Mouse (Mus musculus): ENCODE measurements around the gene Daw1. TPM values are rescaled to one million over a fixed set of nuclear protein-coding genes. Genes with fewer than 3 reads are reported as not detected.

Gene Daw1
- 1 to 10 TPM in 1 of 2 experiments, under 1 TPM in 1; 0.49 to 1.2 TPM for total RNA-seq (2021)
- long read RNA-seq, experiment 1 = 0 reads
- long read RNA-seq, experiment 2 = 0 reads

DNA sequence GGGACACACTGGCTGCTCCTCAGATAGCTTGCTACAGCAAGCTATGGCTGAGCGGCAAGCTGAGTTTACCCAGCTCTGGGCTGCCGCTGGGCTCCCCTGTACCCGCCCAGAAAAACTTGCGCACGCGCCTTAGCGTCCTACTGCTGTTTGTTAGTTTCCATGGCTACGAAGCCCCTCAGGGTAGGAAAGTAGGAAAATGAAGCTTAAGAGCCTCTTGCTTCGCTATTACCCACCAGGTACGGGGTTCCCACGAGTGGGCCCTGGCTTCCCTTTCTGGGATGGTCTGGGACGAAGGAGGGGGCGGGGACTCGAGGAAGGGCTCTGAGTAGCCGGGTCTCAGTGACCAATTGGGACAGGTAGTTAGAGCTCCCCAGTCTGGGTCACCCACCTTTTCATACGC lies at the start of gene Daw1:
Daw1 (plus strand) TSS at position 150 of the 400 bp plus-strand sequence.
- H3K27ac ChIP-seq = no peak within 1 kb of the TSS; the same call in 1 of the 2 replicates
- H3K4me3 ChIP-seq = peak within 1 kb of the TSS; percentile 63
- DNase-seq (ENCODE audit: low spot score in 2 of 2) = peak; percentile 49 to 55
- no peak for TF ChIP-seq CTCF (conservative IDR thresholded peaks at IDR 0.05)

DNA sequence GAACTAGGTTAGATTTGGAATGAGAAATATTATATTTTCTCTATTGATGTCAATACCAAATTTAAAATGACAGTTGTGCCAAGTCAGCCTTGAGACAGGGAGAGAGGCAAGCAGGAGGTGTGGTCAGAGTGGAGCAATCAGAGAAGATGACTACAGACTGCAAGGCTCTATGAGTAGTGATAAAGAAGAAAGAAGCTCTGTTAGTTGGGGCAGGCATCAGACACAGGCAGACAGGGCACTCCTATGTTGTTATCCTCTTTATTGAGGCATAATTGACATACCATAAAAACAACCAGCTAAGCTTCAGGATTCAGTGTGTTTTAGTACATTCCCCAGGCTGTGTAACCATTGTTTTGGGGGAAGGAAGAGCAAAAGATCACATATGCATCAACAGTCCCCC lies 48.6 kb upstream of the Daw1 start:
- no peak overlapping the region for H3K27ac ChIP-seq
- DNase-seq (ENCODE audit: low spot score in 2 of 2) = no peak
- no peak overlapping the region for H3K4me3 ChIP-seq
- no peak for TF ChIP-seq CTCF (conservative IDR thresholded peaks at IDR 0.05)

DNA sequence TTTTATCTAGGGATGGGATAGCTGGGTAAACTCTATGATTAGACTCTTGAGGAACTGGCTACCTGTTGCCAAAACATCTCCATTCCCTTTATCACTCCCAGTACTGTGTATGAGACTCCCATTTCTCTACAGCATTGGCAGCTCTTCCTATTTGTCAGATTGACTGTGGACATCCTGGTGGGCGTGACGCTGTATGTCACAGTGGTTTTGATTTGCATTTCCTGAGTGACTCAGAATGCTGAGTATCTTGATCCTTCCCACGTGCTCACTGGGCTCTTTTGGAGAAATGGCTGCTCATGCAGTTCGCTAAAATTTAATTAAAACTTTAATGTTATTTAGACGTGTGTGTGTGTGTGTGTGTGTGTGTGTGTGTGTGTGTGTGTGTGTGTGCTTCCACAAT lies 47.8 kb upstream of the Daw1 start:
- no peak overlapping the region for H3K27ac ChIP-seq
- no peak for TF ChIP-seq CTCF (conservative IDR thresholded peaks at IDR 0.05)
- peak in 1 of 2 experiments; percentile 1 for DNase-seq (ENCODE audit: low spot score in 2 of 2)
- H3K4me3 ChIP-seq = no peak overlapping the region

DNA sequence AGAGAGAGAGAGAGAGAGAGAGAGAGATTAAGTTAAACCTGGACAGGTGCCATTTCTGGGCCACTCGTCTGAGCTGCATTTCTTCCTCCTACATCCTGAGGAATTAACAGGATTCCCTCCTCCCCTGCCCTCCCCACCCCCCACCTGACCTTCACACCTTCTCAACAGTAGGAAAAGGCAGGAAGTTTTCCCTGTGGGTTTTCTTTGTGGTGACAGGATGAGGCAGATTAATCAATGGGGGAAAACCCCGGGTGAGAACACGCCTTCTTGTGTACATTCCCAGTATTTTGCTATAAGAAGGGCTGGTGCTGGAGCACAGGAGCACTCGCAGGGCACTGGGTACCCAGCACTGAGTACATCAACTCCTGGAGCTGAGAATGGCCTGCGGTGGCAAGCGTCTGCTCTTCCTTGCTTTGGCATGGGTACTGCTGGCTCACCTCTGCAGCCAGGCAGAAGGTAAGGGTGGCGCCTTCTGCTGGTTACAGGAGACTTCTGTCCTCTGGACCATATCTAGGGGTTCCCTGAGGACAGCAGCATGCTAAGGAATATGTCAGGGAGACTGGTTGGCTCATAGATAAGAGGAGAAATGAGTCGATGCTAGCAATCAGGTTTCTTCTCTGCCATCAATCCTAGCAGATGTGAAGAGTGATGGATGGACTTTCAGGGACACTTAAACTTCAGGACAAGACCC lies 43.0 kb upstream of the Daw1 start, which contains the start of gene Ccl20:
Ccl20 (plus strand) TSS at position 320 of the 691 bp plus-strand sequence.
- DNase-seq (ENCODE audit: low spot score in 2 of 2) = no peak
- TF ChIP-seq CTCF (conservative IDR thresholded peaks at IDR 0.05) = no peak
- no peak within 1 kb of the TSS for H3K4me3 ChIP-seq
- H3K27ac ChIP-seq = no peak within 1 kb of the TSS

DNA sequence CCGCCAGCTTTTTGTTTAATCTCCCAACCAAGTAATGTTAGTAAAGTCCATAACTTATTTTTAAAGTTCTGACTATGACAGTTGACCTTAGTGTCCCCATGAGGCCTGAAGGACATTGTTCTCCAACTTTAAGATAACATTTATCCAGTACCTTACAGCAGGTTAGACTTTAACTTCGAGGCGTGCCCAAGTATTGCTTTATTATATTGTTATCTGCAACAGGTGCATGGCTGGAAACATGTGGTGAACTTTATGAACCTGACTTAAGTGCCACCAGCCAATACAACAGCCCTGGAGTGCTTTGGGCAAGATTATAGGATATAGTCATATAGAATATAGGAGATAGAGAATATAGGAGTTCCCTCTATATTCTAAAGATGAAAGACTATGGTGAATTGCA lies 42.3 kb upstream of the Daw1 start:
- no peak for TF ChIP-seq CTCF (conservative IDR thresholded peaks at IDR 0.05)
- no peak for DNase-seq (ENCODE audit: low spot score in 2 of 2)
- Histone ChIP-seq H3K4me3 (no peak overlapping the region), H3K27ac (no peak overlapping the region)

DNA sequence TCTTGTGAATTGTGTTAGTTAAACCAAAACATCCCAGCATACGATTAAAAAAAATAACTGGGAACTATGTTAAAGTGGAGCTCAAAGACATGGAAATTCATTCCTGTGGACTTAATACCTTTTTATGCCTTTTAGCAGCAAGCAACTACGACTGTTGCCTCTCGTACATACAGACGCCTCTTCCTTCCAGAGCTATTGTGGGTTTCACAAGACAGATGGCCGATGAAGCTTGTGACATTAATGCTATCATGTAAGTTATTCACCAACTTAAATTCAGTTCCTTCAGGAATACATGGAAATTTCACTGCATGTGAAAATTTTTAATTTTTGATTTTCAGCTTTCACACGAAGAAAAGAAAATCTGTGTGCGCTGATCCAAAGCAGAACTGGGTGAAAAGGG lies 41.9 kb upstream of the Daw1 start:
- TF ChIP-seq CTCF (conservative IDR thresholded peaks at IDR 0.05) = no peak
- DNase-seq (ENCODE audit: low spot score in 2 of 2) = peak in 1 of 2 experiments; percentile 48
- no peak overlapping the region for H3K4me3 ChIP-seq
- H3K27ac ChIP-seq = no peak overlapping the region

DNA sequence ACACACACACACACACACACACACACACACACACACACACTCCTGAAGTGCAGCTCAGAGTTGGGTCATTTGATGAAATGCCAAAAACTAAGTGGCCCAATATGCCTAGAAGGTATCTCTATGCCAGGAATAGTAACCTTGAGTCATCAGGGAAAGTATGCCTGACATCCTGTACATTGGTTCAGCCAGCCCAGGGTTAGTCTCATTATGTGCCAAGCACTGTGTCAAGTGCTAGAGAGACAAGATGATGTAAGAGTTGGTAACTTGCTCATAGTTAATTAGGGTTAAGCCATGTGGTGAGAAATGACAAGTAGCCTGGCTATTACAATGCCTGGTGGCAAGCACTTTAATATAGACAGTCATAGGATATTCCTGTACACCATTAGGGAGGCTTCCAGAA lies 39.6 kb upstream of the Daw1 start:
- Histone ChIP-seq H3K27ac (no peak overlapping the region), H3K4me3 (no peak overlapping the region)
- TF ChIP-seq CTCF (conservative IDR thresholded peaks at IDR 0.05) = no peak
- no peak for DNase-seq (ENCODE audit: low spot score in 2 of 2)

DNA sequence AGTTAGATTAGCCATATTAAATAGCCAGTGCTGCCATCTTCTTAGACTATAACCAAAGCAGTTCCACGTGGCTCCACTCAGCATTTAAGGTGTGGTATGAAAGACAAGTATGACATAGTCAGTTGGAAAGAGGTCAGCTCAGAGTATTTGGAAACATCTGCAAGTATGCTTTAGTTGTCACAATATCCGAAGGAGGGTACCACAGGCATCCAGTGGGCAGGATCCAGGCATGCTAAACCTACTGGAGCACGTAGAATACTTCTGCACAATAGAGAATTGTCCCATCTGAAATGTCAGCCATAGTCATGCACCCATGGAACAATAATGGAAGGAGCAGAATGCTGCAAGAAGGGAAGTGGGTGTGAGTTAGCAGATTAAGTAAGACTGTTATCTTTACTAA lies 39.2 kb upstream of the Daw1 start:
- no peak overlapping the region for H3K4me3 ChIP-seq
- H3K27ac ChIP-seq = no peak overlapping the region
- no peak for TF ChIP-seq CTCF (conservative IDR thresholded peaks at IDR 0.05)
- DNase-seq (ENCODE audit: low spot score in 2 of 2) = no peak

DNA sequence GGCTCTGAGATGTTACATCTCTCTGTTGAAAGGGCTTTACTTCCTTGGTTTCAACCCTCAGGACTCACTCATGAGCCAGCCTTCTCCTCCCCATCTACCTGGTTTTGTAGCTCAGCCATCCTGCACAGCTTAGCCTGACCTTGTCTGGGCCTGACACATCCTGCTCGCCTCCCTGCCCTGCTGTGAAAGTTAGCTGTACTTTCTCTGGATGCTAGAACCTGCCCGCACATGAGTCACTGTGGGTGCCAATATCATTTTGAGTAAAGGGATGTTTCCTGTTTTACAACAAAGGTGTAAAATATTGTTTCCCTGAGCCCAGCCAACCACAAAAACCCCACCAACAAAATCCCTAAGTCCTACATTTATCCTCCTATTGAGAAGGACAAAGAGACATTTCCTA lies 36.4 kb upstream of the Daw1 start:
- TF ChIP-seq CTCF (conservative IDR thresholded peaks at IDR 0.05) = no peak
- no peak for DNase-seq (ENCODE audit: low spot score in 2 of 2)

DNA sequence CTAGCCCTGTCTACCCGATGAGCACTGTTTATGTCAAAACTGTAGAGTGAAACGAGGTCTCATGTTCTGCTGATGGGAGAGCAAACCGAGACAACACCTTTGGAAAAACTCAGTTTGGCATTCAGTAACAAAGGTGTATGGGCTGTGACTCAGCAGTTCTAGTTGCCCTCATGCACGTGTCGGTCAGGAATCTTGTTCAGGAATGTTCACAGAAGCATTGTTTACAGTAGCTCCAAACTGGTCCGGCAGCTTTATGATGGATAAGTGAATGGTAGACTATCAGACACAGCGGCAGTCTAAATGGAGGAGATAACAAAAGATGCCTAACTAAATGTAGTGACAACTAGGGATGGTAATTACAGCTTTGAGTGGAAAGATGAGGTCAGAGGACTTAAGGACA lies 23.7 kb upstream of the Daw1 start:
- Histone ChIP-seq H3K27ac (no peak overlapping the region), H3K4me3 (no peak overlapping the region)
- DNase-seq (ENCODE audit: low spot score in 2 of 2) = no peak
- TF ChIP-seq CTCF (conservative IDR thresholded peaks at IDR 0.05) = no peak

More for the DNA sequence above, 36.4 kb upstream of the Daw1 start:
- Histone ChIP-seq H3K4me3 (no peak overlapping the region), H3K27ac (no peak overlapping the region)

DNA sequence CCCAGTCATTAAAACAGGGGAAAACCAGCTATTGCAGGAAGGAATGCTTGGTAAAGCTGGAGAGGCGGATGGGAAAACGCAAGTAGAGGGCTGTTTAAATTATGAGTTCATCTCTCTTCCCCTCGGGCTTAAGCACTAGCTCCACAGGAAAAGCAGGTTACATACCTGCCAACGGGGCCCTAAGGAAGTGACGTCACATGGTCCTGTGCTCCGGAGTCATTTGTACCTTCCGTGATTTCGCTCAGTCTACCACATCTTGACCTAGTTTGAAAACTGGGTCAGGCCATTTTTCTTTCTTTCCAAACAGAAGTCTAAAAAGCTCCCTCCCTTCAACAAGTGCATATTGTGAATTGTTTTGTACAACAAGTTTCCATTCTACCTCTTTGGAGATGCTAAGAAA lies 21.7 kb upstream of the Daw1 start:
- TF ChIP-seq CTCF (conservative IDR thresholded peaks at IDR 0.05) = no peak
- Histone ChIP-seq H3K4me3 (no peak overlapping the region), H3K27ac (no peak overlapping the region)
- no peak for DNase-seq (ENCODE audit: low spot score in 2 of 2)

DNA sequence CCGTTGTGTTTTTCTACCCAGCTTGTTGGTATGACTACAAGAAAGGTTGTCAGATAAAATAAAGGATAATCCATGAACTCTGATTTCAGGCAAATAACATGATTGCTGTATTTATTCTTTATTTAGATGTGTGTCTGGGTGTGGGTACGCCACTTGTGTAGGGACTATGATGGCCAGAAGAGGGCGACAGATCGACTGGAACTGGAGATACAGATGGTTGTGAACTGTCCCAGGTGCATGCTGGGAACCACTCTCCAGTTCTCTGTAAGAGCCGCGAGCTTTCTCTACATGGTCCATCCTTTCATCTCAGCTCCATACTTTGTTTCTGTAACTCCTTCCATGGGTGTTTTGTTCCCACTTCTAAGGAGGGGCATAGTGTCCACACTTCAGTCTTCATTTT lies 20.8 kb upstream of the Daw1 start:
- TF ChIP-seq CTCF (conservative IDR thresholded peaks at IDR 0.05) = no peak
- Histone ChIP-seq H3K4me3 (no peak overlapping the region), H3K27ac (no peak overlapping the region)
- no peak for DNase-seq (ENCODE audit: low spot score in 2 of 2)

DNA sequence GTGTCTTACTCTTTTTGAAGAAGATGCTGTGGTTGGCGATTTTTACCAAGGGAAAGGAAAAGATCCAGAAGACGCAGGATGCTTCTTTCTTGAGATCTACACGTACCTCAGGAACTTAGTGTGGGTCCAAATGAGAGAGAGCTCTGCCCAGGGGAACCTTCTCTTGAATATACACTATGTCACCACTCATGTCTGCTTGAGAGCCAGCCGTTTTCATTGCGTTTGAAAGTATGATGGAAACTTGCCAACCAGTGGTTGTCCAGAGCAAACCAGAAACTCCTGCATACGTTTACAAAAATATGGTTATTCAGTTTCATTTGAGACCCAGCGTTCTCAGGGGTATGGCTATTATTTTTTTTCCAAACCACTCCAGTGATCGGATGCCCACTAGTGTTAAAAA lies 18.0 kb upstream of the Daw1 start:
- no peak overlapping the region for H3K4me3 ChIP-seq
- DNase-seq (ENCODE audit: low spot score in 2 of 2) = no peak
- H3K27ac ChIP-seq = no peak overlapping the region
- no peak for TF ChIP-seq CTCF (conservative IDR thresholded peaks at IDR 0.05)

DNA sequence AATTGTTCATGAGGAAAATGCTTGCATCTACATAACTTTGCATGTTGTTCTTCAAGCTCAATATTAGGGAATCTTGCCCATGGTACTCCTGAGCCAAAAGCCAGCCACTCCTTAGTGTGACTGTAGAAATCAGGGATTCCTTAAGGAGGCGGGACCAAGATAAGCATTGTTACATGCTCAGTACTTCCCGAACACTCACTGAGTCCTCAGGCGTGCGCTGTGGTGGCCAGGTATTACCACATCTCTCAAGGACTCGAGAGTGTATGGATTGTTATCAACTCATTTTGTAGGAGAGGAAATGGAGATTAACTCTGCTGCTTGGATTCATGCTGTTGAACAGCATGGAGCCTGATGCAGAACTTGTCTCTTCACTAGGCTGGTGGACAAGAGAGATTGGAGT lies 17.5 kb upstream of the Daw1 start:
- no peak for TF ChIP-seq CTCF (conservative IDR thresholded peaks at IDR 0.05)
- Histone ChIP-seq H3K27ac (no peak overlapping the region), H3K4me3 (no peak overlapping the region)
- DNase-seq (ENCODE audit: low spot score in 2 of 2) = no peak
